Mouse (Mus musculus) layer of hippocampus, adult 8-10 months (tissue): ENCODE measurements around the gene Gm7735. TPM values are rescaled to one million over a fixed set of nuclear protein-coding genes. Genes with fewer than 3 reads are reported as not detected.
"Not testable (repeated sequence)": the region's sequence is repeated elsewhere in the genome, so short reads cannot be mapped to it uniquely, and the experiment has no call there.

Experiments used
- DNase-seq, 2 experiments: peaks; one replicate each; pipeline ENCODE4 v3.0.0; 2022; ENCODE audit warnings: low spot score in 2 of 2
- total RNA-seq, 4 experiments: library from RNA; stranded (reverse); gene quantifications; 2 replicates each; pipeline ENCODE4 v1.2.4; 2022

The Gm7735 gene
- total RNA-seq: not detected

DNA sequence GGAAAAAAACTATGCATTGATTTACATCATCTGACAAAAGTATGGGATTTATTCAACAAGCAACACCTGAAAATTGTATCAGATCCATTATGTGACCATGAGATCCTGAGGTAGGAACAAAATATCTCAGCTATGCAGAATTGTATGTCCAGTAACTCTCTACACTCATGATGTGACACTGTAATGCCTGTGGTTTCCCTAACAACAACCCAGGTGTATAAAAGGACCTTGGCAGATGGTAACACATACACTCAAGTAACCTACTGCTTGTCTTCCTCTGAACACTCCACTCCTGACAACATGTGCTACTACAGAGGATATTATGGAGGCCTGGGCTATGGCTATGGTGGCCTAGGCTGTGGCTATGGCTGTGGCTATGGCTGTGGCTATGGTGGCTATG lies at the start of gene Gm7735:
TSS of gene Gm7735 (plus strand) at position 301 of the 400 bp plus-strand sequence.
- DNase-seq: not testable (repeated sequence)

- DNase-seq: no peak
These were observed 28.7 kb upstream of the Gm7735 start, which contains the start of gene Gm6358 for GRCm38 (mm10) chr16:89140551-89140950. TSS of gene Gm6358 (plus strand) at chr16:89140851.

DNA sequence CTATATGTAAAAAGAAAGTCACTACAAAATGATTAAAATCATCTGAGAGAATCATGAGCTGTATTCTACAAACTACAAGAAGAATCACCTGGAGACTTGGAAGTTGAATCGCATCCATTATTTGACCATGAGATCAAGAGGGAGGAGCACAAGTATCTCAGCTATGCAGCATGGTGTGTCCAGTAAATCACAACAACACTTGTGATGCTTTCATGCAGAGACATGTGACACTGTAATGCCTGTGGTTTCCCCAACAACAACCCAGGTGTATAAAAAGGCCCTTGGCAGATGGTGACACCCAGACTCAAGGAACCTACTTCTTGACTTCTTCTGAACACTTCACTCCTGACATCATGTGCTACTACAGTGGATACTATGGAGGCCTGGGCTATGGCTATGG lies 18.5 kb upstream of the Gm7735 start, which contains the start of gene Gm10061:
TSS of gene Gm10061 (plus strand) at position 301 of the 400 bp plus-strand sequence.
- DNase-seq: no peak

- no peak for DNase-seq
These were observed 11.6 kb upstream of the Gm7735 start, which contains the start of gene Gm9789 for GRCm38 (mm10) chr16:89157652-89158051. TSS of gene Gm9789 (plus strand) at chr16:89157952.

DNA sequence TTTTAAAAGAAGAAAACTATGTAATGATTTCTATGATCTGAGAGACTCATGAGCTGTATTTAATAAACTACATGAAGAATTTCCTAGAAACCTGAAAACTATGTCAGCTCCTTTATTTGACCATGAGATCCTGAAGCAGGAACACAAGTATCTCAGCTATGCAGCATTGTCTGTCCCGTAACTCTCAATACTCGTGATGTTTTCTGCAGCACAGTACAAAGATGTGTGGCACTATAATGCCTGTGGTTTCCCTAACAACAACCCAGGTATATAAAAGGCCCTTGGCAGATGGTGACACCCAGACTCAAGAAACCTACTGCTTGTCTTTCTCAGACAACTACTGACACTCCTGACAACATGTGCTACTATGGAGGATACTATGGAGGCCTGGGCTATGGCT lies 5.1 kb downstream of the Gm7735 start, which contains the start of gene 1110057P08Rik:
TSS of gene 1110057P08Rik (plus strand) at position 301 of the 400 bp plus-strand sequence.
- no peak for DNase-seq

- no peak for DNase-seq
These were observed 19.3 kb downstream of the Gm7735 start for GRCm38 (mm10) chr16:89188621-89189020.

GRCm38 (mm10) chr16:89205561-89205960 lies 36.3 kb downstream of the Gm7735 start, which contains the start of gene Krtap20-2:
TSS of gene Krtap20-2 (plus strand) at chr16:89205861.
- DNase-seq: no peak

Other genes starting within 250 kb of the Gm7735 start
- not detected for gene Krtap19-9b, start 237.2 kb upstream of the Gm7735 start, total RNA-seq
- not detected for gene Krtap16-3, start 206.6 kb upstream of the Gm7735 start, total RNA-seq
- not detected for gene Krtap22-2, start 158.7 kb upstream of the Gm7735 start, total RNA-seq
- gene Gm10229, start 154.2 kb upstream of the Gm7735 start, total RNA-seq: not detected
- gene Krtap6-1, start 137.8 kb upstream of the Gm7735 start, total RNA-seq: not detected
- gene Gm10228, start 128.0 kb upstream of the Gm7735 start, total RNA-seq: not detected
- gene Krtap6-5, start 121.6 kb upstream of the Gm7735 start, total RNA-seq: not detected
- gene 1110025L11Rik, start 105.5 kb upstream of the Gm7735 start, total RNA-seq: not detected
- gene Krtap6-3, start 85.5 kb upstream of the Gm7735 start, total RNA-seq: not detected
- not detected for gene Gm6358, start 28.6 kb upstream of the Gm7735 start, total RNA-seq
- gene Gm10061, start 18.4 kb upstream of the Gm7735 start, total RNA-seq: not detected
- gene Gm9789, start 11.5 kb upstream of the Gm7735 start, total RNA-seq: not detected
- gene 1110057P08Rik, start 5.2 kb downstream of the Gm7735 start, total RNA-seq: not detected
- not detected for gene Krtap20-2, start 36.4 kb downstream of the Gm7735 start, total RNA-seq
- gene Krtap21-1, start 234.4 kb downstream of the Gm7735 start, total RNA-seq: not detected